In the genomic region with DNA sequence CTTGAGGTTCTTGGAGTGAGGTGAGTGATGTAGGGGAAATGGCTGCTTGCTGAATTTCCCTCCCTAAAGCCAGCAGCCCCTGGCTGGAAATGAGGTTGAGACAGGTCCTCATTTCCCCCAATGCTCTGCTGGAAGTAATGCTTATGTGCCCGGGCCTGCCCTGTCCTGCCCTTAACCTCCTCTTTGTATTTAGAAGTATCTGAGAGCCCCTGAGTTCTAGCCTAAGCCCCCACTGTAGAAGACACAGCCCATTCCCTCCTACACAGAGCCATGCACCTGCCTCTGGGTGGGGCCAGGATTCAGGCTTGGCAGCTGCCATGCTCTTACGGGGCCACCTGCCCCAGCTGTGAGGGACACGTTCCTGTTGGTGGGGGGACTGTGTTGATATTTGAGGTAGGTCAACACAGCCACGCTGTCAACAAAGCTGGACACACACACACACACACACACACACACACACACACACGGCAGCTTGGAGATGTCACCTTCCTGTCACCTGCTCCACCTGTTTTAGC, we compare ENCODE assay signal across 10 mouse cellular contexts. TPM values are rescaled to one million over a fixed set of nuclear protein-coding genes. Genes with fewer than 3 reads are reported as not detected.
DNase-seq lines count a peak whose midpoint lies in the region; ATAC-seq and TF ChIP-seq lines count a peak whose summit lies in the region.
"Had no signal": no experiment of that assay in that cellular context is flagged by ENCODE, and none has a peak within 500 bp of the region (broad histone marks: within the 10 kb centered on the region; RNA-seq: fewer than 3 reads in every experiment).

No protein-coding gene starts in this region.

- no peaks in the 10 kb centered on the region for H3K36me3 ChIP-seq in heart, embryonic 14.5 days (ENCODE audit: control insufficient read depth, insufficient read depth, low read length)
- H3K36me3 ChIP-seq in embryonic facial prominence, embryonic 13.5 days: no peaks in the 10 kb centered on the region
- H3K36me3 ChIP-seq in myocyte (ENCODE audit: control insufficient read depth, insufficient read depth): no peaks in the 10 kb centered on the region
- H3K36me3 ChIP-seq in hindbrain, embryonic 16.5 days (ENCODE audit: control insufficient read depth, insufficient read depth, low read length): no peaks in the 10 kb centered on the region

- 0 out of 2 replicates have a peak overlapping the region, but pooled peaks have one; percentile 38 for H3K9ac ChIP-seq in heart, embryonic 14.5 days (ENCODE audit: low read length)
- no peak overlapping the region for H3K9ac ChIP-seq in embryonic facial prominence, embryonic 13.5 days
- no peak overlapping the region for H3K9ac ChIP-seq in hindbrain, embryonic 16.5 days (ENCODE audit: low read depth, low read length)

- no peaks in the 10 kb centered on the region for H3K79me2 ChIP-seq in myocyte (ENCODE audit: control insufficient read depth, insufficient read depth)

- no peak for ATAC-seq in heart, embryonic 14.5 days (ENCODE audit: insufficient number of reproducible peaks, insufficient read depth, low FRiP score, low read depth)
- no peak for ATAC-seq in embryonic facial prominence, embryonic 13.5 days (ENCODE audit: insufficient number of reproducible peaks, insufficient read depth, low FRiP score, low TSS enrichment, low read depth)
- no peak for ATAC-seq in hindbrain, embryonic 16.5 days

- peak overlapping the region; percentile 55 for H3K4me2 ChIP-seq in heart, embryonic 14.5 days (ENCODE audit: low read length)
- H3K4me2 ChIP-seq in embryonic facial prominence, embryonic 13.5 days: peak overlapping the region; percentile 9; the same call in 1 of the 2 replicates
- no peak overlapping the region for H3K4me2 ChIP-seq in myocyte (ENCODE audit: low read depth)
- no peak overlapping the region for H3K4me2 ChIP-seq in hindbrain, embryonic 16.5 days (ENCODE audit: low read length)

- peak overlapping the region; percentile 15 to 25 for H3K4me3 ChIP-seq in heart, embryonic 14.5 days (ENCODE audit: control insufficient read depth in 1 of 2, insufficient read depth in 1 of 2, low read depth in 1 of 2, low read length in 2 of 2)
- no peak overlapping the region for H3K4me3 ChIP-seq in embryonic facial prominence, embryonic 13.5 days
- H3K4me3 ChIP-seq in myocyte: no peak overlapping the region
- no peak overlapping the region for H3K4me3 ChIP-seq in hindbrain, embryonic 16.5 days (ENCODE audit: low read length)

- no peak for TF ChIP-seq POLR2A in myocyte (IDR thresholded peaks at IDR 0.05; ENCODE audit: insufficient read length, low read depth)

- WGBS in heart, embryonic 14.5 days: 71% methylated on average over 5 of the region's 5 CpGs
- WGBS in embryonic facial prominence, embryonic 13.5 days: 86% methylated on average over 5 of the region's 5 CpGs
- 70% methylated on average over 5 of the region's 5 CpGs for WGBS in hindbrain, embryonic 16.5 days

- DNase-seq in heart, adult 11 months: no peak
- DNase-seq in B cell, adult 2 months: peak; percentile 46 to 49
- DNase-seq in right cerebral cortex, postnatal 36 days (ENCODE audit: low spot score in 2 of 2): no peak
- no peak for DNase-seq in cerebellum, adult 8-10 months
- DNase-seq: cerebellum, postnatal 25 days; kidney, adult 18-20 months had no signal

- 0 out of 4 replicates have a peak overlapping the region, but pooled peaks of 1 of the 2 experiments have one; percentile 47 for H3K27ac ChIP-seq in heart, embryonic 14.5 days (replicated peaks in 1 of 2; ENCODE audit: control insufficient read depth in 1 of 2, insufficient read depth in 1 of 2, low read depth in 2 of 2, low read length in 2 of 2)
- no peak overlapping the region for H3K27ac ChIP-seq in embryonic facial prominence, embryonic 13.5 days
- no peak overlapping the region for H3K27ac ChIP-seq in hindbrain, embryonic 16.5 days (ENCODE audit: low read depth, low read length)

- H3K9me3 ChIP-seq in heart, embryonic 14.5 days (ENCODE audit: control insufficient read depth, low read length): no peaks in the 10 kb centered on the region
- H3K9me3 ChIP-seq in embryonic facial prominence, embryonic 13.5 days: no peaks in the 10 kb centered on the region
- no peaks in the 10 kb centered on the region for H3K9me3 ChIP-seq in hindbrain, embryonic 16.5 days (ENCODE audit: control insufficient read depth, low read length)

- H3K4me1 ChIP-seq in heart, embryonic 14.5 days (ENCODE audit: control insufficient read depth in 2 of 2, insufficient read depth in 2 of 2, low read length in 2 of 2): peaks cover 8 to 10% of the 10 kb centered on the region in 2 experiments; a peak in 3 of 4 replicates
- H3K4me1 ChIP-seq in embryonic facial prominence, embryonic 13.5 days: 0 out of 2 replicates have a peak, but pooled peaks cover 3% of the 10 kb centered on the region
- no peaks in the 10 kb centered on the region for H3K4me1 ChIP-seq in hindbrain, embryonic 16.5 days (ENCODE audit: control insufficient read depth, insufficient read depth, low read depth, low read length)

- H3K27me3 ChIP-seq in heart, embryonic 14.5 days (ENCODE audit: control insufficient read depth, insufficient read depth, low read length): no peaks in the 10 kb centered on the region
- no peaks in the 10 kb centered on the region; the same call in 1 of the 2 replicates for H3K27me3 ChIP-seq in embryonic facial prominence, embryonic 13.5 days
- peaks cover 73% of the 10 kb centered on the region for H3K27me3 ChIP-seq in myocyte (ENCODE audit: control insufficient read depth, insufficient read depth, insufficient read length)
- H3K27me3 ChIP-seq in hindbrain, embryonic 16.5 days (replicated peaks; ENCODE audit: control insufficient read depth, insufficient read depth, low read length): no peaks in the 10 kb centered on the region

- no peak overlapping the region for H3ac ChIP-seq in myocyte (ENCODE audit: control insufficient read depth, insufficient read length)

TF ChIP-seq in myocyte, 11 proteins besides CTCF, POLR2A, EP300 and RAD21:
- no peak for TF ChIP-seq REST (IDR thresholded peaks at IDR 0.05; ENCODE audit: insufficient read depth, insufficient read length)
- peak in 2 of 3 experiments; percentile 56 to 69 for TF ChIP-seq MYOG (IDR thresholded peaks at IDR 0.05; ENCODE audit: control insufficient read depth in 1 of 3, insufficient read depth in 1 of 3, insufficient read length in 2 of 3, low read depth in 2 of 3)
- no peak for TF ChIP-seq E2F4 (IDR thresholded peaks at IDR 0.05; ENCODE audit: insufficient read depth)
- TF ChIP-seq POLR2AphosphoS2 (IDR thresholded peaks at IDR 0.05; ENCODE audit: insufficient read length, low read depth): no peak
- peak; percentile 35 for TF ChIP-seq TCF3 (IDR thresholded peaks at IDR 0.05; ENCODE audit: insufficient read length, low read depth)
- no peak for TF ChIP-seq SRF (IDR thresholded peaks at IDR 0.05; ENCODE audit: control insufficient read depth, insufficient read length, low read depth)
- TF ChIP-seq MYOD1 (IDR thresholded peaks at IDR 0.05; ENCODE audit: control insufficient read depth in 1 of 3, insufficient read length in 2 of 3, low read depth in 2 of 3): peak in 2 of 3 experiments; percentile 24 to 78
- TF ChIP-seq USF1 (IDR thresholded peaks at IDR 0.05; ENCODE audit: low read depth): no peak
- no peak for TF ChIP-seq MAX (IDR thresholded peaks at IDR 0.05; ENCODE audit: low read depth)

RNA-seq across cellular contexts. Expression of gene Cbfa2t3, which starts 0.6 kb away (rescaled TPM):
- polyA plus RNA-seq in heart, embryonic 14.5 days (2014; fragmentation: Nextera tagmentation; extraction: Ambion mirVana): 4.2 and 6.2 TPM in 2 replicates
- polyA plus RNA-seq in embryonic facial prominence, embryonic 13.5 days (2015; fragmentation: Nextera tagmentation; extraction: Ambion mirVana): 4.6 TPM in 2 replicates
- polyA plus RNA-seq in myocyte (2012; fragmentation: generic; extraction: Trizol): 29.5 TPM
- polyA plus RNA-seq in hindbrain, embryonic 16.5 days (2015; fragmentation: Nextera tagmentation; extraction: Ambion mirVana): 12.6 and 18.3 TPM in 2 replicates

Comparison
In these comparisons a context has a peak if more than half of its experiments do, and no peak if none do; other contexts are left out.
1. H3K4me2 ChIP-seq: peak in heart, embryonic 14.5 days (single experiment) and embryonic facial prominence, embryonic 13.5 days (single experiment); none in myocyte (single experiment) and hindbrain, embryonic 16.5 days (single experiment).
2. H3K4me3 ChIP-seq: peak in heart, embryonic 14.5 days (2 of 2); none in embryonic facial prominence, embryonic 13.5 days (single experiment), myocyte (single experiment) and hindbrain, embryonic 16.5 days (single experiment).
3. DNase-seq: peak in B cell, adult 2 months (2 of 2); none in heart, adult 11 months (single experiment), right cerebral cortex, postnatal 36 days (0 of 2) and cerebellum, adult 8-10 months (single experiment).